Mouse (Mus musculus): ENCODE results near the gene Ablim1. TPM values are rescaled to one million over a fixed set of nuclear protein-coding genes. Genes with fewer than 3 reads are reported as not detected.
A peak's percentile ranks its signal among the peaks of the same experiment; 100 is the strongest.
"Not testable (repeated sequence)": the region's sequence is repeated elsewhere in the genome, so short reads cannot be mapped to it uniquely, and the experiment has no call there.

Ablim1 gene
- total RNA-seq, 2 experiments from 2014 or later, result 36.0 to 65.7 TPM

DNA sequence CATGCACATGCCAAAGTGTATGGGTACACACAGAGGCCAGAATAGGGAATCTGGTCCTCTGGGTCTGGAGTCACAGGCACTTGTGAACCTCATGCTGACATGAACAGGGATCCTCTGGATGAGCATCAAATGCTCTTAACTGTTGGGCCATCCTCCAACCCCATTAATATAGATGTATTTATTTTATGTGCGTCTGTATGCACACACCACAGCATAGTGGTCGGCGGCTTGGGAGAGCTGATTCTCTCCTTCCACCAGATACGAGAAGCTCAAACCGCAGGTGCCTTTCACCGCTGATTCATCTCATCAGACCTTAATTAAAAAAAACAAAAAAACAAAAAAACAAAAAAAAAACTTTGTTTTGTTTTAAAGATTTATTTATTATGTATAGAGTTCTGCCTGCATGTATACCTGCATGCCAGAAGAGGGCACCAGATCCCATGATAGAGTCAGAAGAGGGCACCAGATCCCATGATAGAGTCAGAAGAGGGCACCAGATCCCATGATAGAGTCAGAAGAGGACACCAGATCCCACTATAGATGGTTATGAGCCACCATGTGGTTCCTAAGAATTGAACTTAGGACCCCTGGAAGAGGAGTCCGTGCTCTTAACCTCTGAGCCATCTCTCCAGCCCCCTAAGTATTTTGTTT is 153.6 kb downstream of the Ablim1 start:
- DNase-seq (ENCODE audit: low spot score), result peak; percentile 48

DNA sequence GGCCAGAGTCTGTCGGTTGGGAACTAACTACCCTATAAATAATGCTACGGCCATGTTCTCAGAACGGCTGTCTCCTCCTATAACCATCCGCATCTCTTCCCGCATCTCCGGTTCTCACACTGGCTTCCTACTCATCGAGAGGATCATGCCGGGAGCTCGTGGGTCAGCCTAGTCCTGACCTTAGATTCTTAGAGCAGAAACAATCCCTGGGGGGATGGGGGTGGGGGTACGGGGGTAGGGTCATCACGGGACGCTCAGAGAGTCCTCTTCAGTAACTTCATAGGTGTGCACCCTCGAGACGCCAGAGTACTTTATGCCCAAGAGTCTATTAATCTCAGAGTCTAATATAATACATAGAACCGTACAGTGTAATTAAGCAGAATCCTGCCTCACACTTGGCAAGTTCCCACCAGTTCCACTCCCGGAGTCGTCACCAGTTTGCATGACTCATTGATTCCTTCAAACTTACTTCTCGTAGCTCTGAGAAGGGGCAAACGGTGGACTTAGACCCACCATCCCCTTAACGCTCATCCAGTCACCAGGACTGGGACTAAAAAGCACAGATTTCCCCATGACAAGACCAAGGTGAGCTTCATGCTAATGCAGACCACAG is 156.9 kb downstream of the Ablim1 start:
- no peak for DNase-seq (ENCODE audit: low spot score)

DNA sequence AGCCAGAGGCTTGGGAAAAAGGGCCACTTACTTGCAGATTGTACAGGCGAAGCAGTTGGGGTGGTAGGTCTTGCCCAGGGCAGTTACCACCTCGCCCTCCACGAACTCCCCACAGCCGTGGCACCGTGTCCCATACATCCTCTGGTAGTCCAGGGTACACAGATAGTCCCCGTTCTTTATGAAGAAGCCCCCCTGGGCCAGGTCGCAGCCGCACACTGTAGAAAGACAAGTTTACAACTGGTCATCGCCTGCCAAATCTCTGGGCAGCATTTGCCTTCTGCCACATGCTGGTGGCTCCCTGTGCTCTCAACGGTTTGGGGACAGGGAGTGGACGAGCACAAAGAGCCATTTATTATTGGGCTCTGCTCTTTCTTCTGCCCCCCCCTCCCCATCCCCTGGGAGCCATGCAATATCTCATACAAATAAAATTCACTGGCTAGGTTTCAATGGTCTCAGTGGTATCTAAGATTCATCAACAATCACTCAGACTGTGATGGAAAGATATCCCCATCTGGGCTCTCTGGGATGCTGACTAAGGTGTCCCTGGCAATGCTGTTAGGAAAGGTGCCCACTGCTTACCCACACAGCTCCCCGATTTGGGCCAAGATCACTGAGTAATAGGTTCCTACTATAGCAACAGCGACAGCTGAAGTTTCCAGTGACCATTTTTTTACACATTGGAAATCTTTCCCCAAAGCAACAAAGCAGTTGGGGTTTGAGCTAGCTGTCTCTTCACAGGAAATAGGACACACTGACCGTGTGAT is 159.4 kb downstream of the Ablim1 start:
- peak; percentile 27 for DNase-seq (ENCODE audit: low spot score)

DNA sequence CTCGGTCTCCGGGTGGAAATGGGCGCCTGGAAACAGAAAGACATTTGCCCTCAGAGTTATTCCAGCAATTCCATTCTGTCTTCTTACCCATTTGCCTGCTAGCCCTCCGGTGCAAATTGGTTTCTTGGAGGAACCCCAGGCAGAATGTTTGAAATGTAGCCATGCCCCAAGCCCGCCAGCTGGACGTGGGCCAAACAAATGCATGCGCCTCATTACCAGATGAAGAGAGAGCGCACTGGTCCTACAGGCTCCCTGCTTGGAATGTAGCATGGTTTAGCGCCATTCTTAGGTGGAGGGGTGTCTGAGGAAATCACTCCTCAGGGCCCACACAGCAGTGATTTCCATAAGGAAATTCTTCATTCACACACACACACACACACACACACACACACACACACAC is 162.4 kb downstream of the Ablim1 start:
- peak; percentile 39 for DNase-seq (ENCODE audit: low spot score)

DNA sequence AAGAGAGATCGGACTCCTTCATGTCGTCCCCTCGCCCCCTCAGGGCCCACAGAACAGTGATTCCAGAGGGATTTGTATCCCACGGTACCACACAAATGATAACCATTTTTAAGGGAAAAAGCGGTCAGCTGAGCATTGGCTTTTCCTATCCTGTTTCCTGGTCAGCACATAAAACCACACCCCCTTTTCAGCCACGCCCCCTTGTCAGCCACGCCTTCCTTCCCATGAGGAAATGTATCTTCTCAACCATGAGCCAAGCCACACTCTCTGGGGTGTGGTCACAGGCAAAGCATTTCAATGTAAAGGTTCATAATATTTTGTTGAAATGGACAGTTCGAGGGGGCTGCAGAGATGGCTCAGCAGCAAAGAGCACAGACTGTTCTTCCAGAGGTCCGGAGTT is 163.2 kb downstream of the Ablim1 start:
- no peak for DNase-seq (ENCODE audit: low spot score)

DNA sequence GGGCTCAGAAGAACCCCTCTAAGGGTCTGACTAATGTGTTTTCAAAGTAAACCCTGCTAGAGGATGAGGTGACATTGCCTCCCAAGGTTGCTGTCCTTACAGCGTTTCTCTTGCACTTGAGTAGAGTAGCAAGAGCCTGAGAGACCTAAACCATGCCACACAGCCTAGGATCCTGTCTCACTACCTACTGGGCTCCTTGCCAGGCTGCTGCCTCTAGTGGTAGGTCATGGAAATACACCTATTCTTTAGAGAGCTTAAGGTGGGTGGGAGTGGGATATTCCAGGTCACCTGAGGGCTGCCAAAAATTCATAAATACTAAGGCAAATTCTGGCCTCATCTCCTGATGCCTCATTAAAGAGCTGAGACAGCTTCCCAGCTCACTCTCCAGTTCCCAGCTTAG is 164.4 kb downstream of the Ablim1 start:
- DNase-seq (ENCODE audit: low spot score), result peak; percentile 51

DNA sequence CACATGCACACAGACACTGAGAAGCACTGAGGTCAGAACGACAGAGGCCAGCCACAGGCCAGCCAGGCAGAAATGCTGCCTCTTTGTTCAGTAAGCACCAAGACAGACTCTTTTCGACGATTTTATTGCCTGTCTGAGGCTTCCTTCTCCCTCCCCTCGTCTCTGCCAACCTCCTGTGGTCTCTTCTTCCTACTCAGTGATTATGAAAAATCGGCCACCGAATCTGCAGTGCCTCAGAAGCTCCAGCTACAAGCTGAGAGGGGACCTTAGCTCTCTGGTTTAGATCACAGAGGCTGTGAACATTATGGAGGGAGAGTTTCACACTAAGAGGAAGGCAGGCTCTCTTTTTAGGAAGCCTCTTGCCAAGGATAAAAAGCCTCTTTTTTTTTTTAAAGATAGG is 167.0 kb downstream of the Ablim1 start:
- DNase-seq (ENCODE audit: low spot score), result no peak

DNA sequence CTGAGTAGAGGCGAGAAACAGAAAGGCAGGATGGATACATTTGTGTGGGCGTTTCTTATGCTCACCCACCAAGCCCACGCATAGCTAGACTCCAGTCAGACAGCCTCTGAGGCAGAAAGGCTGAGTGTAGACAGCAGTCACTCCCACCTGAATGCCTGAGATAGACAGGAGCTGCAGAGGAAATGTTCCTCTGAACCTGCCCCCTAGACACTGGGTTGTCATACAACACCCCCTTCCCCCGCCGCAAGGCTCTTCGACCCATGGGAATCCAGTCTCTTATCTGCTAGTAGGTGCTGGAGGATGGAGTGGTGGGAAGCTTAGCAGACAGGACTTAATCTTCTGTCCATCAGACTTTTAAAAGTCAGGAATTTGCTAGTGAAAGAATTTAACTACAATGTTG is 167.8 kb downstream of the Ablim1 start:
- no peak for DNase-seq (ENCODE audit: low spot score)

DNA sequence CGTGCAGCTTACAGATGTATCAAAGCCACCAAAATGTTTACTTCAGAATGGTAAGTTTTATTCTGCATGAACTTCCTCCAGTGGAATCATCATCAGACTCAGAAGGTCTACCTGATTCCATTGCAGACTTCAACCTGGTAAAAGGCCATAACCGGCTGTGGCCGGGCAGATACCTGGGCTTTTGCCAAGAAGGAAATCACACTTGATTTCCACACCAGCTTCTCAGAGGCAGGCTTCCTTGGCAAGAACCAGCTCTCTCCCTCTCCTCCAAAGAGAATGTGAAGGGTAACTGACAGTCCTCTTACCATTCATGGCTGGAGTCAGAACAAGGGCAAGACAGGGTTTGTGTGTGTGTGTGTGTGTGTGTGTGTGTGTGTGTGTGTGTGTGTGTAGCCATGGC is 171.1 kb downstream of the Ablim1 start:
- no peak for DNase-seq (ENCODE audit: low spot score)

DNA sequence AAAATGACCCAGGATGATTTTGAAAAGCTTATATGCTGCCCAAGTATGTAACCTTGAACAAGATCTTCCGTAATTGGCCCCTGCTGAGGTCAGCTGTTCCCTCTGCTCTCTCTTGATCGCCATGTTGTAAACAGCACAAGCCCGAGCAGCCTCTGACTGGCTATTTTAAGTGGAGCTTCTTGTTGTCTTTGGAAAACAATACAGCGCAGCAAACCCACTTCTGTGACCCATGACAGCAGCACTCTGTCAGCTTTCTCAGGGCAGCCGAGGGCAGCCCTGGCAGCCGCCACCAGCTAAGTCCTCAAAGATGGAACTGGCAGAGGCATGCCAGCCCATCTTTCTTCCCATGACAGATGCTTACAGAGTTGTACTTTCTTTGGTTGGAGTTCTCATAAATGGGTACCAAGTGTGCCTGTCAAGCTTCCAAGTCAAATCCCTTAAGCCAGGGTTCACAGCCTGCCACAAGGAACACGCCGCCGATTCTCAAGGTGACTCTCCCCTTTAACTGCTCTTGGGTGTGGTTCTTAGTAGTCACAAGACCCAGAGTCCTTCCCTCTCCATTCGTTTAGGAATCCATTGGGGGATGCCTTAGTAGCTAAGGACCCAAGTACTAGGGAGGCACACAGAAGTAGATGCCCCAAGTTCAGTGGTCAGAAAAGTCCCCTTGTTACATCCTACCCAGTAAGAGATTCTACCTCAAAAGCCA is 172.8 kb downstream of the Ablim1 start:
- DNase-seq (ENCODE audit: low spot score), result no peak

DNA sequence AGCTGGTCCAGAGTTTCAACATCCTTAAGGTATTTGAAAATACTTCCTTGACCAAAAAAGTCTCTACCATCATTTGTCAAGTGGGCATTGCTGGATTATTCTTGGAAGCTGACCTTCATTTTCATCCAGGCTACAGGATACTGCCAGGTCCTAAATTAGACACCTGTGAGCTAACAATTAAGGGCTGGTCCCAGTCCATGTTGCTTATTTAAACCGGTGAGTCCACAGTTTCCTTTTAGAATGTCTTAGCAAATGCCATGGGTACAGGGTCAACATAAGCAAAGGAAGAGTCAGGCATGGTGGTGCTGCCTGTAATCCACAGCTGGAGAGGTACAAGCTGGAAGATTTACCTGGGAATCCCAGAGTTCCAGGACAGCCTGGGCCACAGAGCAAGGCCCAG is 173.8 kb downstream of the Ablim1 start:
- no peak for DNase-seq (ENCODE audit: low spot score)

DNA sequence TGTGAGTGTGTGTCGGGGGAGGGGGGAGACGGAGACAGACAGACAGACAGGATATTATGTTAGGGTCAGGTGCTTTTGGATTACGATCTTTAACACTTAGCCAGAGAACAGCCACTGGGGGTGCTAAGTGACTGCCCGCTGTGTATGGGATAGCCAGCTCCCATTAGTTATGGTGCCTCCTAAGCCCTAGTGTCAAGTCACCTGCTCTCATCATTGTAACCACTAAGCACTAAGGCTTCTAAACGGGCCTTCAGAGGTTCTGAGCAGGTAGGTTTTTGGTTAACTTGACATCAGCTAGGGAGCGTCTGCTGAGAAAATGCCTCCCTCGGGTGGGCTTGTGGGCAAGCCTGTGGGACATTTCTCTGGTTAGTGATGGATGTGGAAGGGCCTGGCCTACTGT is 174.6 kb downstream of the Ablim1 start:
- DNase-seq (ENCODE audit: low spot score), result no peak

DNA sequence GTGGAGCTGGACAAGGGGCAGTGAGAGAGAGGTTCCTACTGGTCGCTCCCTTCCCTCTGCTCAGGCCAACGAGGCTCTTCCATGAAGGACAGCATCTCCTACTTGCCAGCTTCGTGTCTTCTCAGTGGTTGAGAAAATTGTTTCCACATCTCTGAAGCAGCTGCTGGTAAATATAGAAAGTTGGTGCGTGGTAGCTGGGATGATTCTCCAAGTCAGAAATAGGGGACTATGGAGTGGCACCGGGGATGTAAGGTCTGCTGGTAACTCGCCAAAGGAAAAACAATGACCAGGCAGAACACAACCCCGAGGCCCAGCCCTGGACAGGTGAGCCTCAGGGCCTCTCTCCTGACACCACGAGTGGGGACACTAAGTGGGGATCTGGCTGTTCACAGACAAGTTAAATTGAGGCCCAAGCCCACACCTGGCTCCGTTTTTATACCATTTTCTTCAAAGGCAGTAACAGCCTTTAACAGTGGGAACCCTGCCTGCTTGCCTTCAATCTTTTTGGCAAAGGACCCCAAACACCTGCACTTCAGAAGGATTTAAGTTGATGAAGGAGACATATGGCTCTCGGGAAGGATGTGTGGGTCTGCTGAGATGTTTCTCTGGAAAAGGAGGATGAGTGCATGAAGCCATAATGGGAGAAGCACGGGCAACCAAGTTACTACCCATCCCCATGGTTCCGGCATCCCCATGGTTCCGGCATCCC is 175.7 kb downstream of the Ablim1 start:
- no peak for DNase-seq (ENCODE audit: low spot score)

DNA sequence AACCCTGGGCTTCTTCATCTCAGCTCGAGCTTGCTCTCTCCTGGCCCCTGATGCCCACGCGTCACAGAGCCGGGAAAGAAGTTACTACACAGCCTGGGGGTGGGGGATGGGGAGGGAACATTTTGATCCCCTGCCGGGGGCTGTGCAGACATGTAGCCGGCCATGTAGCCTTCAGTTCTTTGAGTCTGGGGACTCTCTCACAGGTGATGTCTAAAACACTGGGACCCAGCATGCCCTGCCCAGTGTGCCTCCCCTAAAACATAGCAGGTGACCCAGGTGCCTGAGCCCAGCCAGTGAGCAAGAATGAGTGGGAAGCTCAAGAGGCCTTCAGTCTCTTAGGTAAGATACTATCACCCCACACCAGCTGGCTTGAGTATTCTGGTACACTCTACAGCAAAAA is 176.2 kb downstream of the Ablim1 start:
- DNase-seq (ENCODE audit: low spot score), result no peak

DNA sequence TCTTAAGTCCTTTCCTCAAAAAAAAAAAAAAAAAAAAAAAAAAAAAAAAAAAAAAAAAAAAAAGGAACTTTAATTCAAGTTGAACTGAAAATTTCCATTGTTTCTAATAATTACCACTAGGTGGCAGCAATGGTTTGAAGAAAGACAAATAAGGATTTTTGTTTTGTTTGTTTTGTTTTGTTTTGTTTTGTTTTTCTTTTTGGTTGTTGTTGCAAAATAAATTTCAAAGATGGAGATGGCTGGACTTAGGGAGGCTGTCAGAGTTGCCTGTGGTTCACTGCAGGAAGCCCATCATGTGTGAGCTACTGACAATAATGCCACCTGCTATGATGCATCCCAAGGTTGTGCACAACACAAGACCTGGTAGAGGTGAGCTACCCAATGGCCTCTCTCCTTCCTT is 176.7 kb downstream of the Ablim1 start:
- no peak for DNase-seq (ENCODE audit: low spot score)

DNA sequence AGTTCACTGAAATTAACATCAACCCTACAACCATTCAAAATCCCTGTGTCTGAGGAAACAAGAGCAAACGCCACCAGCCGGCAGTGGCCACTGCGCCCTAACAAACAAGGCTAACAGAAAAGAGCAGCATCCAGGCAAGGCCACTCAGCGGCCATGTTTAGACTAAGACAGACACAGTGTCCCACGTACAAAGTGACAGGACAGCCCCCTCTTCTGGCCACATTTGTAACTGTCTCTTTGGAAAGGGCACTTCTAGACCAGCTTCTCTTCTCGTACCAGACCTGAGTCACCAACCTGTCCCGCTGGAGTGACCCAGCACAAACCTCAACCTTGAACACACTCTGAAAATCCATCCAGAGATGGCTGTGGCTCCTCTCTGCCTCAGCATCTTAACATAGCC is 178.5 kb downstream of the Ablim1 start:
- peak; percentile 77 for DNase-seq (ENCODE audit: low spot score)

DNA sequence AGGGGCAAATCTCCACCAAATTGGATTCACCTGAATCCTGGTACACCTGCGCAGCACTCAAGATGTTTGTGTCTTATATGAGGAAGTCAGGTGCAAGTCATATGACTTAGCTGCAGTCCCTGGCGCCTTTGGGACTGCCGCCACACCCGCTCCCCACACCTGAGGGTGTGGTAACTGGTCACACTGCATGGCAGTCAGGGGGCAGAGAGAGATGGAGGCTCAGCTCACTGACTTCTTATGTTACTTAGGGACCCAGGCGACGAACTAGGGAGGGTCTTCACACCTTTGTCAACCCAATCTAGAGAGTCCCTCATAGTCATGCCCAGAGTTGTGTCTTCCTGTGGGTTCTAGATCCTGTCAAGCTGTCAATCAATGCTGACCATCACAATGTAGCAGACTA is 179.1 kb downstream of the Ablim1 start:
- not testable (repeated sequence) for DNase-seq (ENCODE audit: low spot score)

DNA sequence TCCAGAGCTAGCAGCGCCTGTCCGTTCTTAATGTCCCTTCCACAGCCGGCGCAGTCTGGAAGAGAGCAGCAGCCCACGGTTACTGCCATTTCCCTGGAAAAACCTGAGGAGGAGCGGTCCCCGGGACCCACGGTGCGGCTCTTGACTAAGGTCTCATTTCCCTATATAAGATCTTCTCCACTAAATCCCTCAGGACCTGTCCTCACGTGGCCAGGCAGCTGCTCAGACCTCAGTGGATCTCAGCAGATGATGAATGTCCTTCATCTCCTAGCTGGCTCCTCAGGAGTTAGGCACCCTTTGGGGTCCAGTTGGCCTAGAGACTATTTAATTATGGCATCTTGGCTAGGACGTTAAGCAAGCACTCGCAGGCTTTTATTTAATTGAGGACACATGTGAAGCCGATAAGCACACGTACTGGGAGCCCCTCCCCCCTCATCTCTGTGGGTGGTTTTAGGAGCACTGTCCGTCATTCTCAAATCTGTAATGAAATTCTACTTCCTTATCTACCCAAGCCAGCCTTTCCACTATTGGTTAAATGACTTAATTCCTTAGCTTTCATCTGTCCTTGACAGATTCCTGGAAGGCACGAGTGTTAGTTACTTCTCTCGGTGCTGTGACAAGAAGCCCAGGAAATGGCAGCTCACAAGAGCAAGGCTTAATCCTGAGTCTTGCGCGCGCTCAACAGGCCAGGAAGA is 179.9 kb downstream of the Ablim1 start:
- no peak for DNase-seq (ENCODE audit: low spot score)

DNA sequence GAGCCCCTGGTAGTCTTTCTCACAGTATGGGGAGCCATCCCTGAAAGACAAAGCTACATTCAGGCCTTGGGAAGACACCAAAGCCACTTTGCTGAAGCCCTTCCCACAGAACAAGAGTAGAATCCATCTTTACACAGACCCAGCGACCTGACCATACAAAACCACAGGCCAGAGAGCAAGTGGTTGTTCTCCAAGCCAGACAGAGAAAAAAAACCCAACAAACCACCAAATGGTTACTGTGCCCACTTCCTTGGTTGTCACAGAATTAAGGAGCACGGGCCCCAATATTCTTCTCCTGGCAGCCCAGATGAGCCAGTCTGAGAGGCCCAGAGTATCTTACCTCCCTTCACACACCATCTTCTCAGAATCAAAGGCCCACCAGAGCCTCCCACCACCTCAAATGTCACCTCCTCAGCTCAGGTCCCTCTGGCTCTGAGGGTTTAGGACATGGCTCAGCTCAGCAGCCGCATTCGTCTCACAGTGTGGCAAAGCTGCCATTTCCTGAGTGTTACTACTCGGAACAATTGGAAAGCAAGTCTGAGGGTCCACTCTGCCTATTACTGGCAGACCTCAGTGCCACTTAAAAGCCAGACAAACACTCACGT is 181.7 kb downstream of the Ablim1 start:
- no peak for DNase-seq (ENCODE audit: low spot score)

DNA sequence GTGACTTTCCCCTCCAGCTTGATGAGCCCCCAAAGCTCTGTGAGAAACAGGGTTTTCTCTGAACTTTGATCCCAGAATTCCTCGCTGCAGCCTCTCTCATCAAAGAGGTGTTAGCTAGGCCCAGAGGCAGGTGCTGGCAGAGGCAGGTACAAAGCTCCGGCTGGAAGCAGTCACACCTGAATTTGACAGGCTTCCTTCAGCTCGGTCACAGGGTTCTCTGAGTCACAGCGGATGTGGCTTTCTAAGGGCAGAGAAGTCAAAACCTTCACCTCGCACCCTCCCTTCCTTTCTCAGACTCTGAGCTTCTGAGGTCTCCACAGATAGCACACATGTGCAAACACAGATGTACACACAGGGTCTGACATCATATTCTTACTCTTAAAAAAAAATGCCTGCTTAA is 182.4 kb downstream of the Ablim1 start:
- no peak for DNase-seq (ENCODE audit: low spot score)

DNA sequence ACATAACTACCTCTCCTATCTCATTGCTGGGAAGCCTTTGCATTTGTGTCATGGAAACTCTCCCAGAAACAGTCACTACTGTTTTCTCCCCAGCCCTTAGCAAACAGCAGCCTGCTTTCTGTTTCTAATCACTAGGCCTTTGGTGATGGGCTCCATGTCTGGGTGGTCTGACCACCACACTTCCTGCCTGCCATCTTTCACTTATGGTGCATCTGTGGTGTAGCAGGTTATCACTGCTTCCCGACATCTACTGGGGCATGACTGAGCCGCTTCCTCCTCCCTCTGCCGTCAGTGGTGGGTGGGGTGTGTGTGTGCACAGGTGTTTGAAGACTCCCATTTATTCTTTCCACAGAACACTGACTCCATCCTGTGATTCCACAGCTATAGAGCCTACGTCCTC is 183.4 kb downstream of the Ablim1 start:
- no peak for DNase-seq (ENCODE audit: low spot score)
